Mouse (Mus musculus): ENCODE results near the gene Sat2.

Gene Sat2

DNA sequence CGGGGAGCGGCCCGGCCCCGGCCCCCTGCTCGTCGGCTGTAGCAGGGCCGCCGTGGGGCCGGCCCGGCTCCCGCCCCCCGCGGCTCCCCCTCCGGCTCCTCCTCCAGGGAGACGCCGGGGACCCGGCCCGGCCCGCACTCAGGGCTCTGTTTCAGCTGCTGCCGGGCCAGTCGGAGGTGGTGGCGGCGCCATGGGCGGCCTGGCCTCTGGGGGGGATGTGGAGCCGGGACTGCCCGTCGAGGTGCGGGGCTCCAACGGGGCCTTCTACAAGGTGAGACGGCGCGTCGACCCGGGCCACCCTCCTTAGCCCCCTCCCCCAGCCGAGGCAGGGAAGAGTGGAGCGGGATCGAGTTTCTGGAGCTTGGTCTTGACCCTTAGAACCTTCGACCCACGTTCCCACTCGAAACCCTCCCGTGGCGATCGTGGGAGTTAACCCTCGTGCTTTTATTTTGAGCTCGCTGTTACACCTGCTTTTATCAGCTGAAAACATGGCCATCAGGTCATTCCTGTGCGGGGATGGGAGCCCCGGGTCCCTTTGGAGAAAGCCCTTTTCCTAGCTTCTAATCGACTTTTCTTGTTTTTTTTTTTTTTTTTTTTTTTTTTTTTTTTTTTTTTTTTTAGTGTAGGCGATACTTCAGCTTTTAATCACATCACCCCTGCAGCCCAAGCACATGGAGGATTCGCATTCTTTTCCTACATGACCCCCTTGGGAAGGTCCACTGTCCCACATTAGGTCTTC lies 11.5 kb downstream of the Sat2 start:
- DNase-seq, result no peak

DNA sequence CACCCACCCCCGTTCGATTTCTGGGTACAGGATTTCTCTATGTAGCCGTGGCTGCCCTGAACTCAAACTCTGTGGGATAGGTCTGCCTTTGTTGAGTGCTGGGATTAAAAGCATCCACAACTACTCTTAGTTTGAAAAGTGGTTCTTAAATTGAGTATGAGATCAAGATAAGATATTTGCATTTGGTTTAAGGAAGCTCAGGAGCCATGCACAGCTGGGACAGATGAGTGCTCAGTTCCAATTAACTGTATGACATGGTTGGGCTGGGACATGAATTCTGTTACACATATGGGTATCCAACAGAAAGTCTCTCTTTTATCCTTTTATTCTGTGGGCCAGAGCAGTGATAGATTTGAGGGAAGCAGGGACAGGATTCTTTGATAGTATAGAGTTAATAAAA lies 13.6 kb downstream of the Sat2 start:
- DNase-seq, result no peak

DNA sequence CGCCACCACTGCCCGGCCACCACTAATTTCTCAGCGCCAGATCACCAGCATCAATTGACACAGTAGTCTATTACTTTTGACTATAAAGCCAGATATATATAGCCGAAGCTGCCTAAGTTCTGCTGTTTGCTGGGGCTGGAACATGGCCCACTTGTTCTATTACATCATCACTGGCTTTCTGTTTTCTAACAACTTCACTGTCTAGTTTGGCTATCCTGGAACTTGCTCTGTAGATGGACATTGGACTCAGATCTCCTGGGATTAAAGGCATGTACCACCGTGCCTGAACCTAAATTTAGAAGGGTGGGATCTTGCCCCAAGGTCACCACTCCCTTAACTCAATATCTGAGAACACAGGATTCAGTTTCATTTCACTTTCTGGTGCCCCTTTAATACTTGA lies 24.0 kb downstream of the Sat2 start:
- no peak for DNase-seq

DNA sequence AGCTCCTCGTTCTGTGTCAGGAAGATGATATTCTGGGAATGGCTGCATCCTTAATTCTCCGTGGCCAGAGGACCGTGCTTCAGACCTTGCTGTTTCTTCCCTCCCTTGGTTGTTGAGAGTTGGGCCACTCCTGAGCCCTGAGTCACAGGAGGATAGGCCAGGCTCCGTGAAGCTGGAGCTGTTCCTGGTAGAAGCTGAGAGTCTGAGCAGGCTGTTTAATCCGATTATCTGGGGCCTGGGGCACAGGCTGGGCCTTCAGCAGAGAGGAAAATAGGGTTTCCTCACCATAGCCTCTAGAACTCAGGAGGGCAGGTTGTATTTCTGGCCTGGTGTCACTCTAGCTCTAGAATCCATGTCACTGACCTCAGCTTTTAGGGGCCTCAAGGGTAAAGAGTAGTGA lies 31.6 kb downstream of the Sat2 start:
- DNase-seq, result peak; percentile 67

DNA sequence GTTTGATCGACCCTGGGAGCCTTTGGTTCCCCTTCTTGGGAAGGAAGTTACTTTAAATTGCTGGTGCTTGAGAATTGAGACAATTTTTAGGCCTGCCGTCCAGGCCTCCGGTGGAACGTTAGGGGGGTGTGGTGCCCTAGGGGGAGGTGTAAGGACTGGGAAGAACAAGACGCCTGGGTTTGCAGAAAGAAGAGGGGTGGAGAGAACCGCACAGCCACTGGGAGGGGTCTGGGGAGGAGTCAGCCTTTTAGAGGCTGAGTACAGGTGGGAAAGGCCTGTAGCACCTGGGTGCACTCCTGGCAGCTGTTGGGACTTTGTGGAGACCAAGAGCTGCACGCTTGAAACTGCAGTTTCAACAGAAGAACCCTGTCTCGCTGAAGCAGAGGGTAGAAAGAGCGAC lies 32.9 kb downstream of the Sat2 start:
- no peak for DNase-seq

DNA sequence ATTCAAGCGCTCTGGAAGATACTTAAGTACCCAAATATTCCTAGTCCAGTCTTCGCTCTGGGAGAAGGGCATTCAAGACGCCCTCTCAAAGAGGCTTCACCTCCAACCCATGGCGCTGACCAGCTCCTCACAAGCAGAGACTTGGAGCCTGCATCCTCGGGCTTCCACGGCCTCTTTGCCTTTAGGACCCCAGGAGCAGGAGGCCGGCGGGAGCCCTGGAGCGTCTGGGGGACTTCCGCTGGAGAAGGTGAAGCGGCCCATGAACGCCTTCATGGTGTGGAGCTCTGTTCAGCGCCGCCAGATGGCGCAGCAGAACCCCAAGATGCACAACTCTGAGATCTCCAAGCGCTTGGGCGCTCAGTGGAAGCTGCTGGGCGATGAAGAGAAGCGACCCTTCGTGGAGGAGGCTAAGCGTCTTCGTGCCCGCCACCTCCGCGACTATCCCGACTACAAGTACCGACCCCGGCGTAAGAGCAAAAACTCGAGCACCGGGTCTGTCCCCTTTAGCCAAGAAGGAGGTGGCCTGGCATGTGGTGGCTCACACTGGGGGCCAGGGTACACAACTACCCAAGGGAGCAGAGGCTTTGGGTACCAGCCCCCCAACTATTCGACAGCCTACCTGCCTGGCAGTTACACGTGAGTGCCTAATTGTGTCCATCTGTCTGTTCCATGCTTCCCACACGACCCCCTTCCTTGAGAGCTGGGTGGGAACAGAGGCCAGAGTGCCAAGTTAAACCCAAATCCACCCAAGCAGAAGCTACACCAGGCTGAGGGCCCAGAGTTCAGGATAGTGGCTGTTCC lies 33.6 kb downstream of the Sat2 start, which contains the start of gene Sox15:
Gene Sox15, plus strand, starts transcription at position 51 of the 801 bp plus-strand sequence.
- DNase-seq, result peak; percentile 88

DNA sequence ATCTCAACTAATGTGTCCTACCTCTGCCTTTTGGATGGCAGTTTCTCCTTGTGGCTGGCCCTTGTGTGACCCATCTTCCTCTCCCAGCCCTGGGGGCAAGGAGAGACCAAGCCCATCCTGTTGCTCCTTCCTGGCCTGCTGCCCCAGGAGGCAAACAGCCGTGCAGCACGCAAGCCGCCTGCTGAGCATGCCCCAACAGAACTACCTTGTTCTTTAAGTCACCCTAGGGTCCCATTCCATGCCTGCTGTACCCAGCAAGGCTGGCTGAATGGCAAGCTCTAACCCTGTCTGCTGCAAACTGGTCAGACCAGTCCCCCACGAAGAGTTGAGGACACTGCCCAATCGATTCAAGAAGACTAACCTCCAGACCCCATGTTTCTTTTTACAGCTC lies 34.2 kb downstream of the Sat2 start:
- no peak for DNase-seq

DNA sequence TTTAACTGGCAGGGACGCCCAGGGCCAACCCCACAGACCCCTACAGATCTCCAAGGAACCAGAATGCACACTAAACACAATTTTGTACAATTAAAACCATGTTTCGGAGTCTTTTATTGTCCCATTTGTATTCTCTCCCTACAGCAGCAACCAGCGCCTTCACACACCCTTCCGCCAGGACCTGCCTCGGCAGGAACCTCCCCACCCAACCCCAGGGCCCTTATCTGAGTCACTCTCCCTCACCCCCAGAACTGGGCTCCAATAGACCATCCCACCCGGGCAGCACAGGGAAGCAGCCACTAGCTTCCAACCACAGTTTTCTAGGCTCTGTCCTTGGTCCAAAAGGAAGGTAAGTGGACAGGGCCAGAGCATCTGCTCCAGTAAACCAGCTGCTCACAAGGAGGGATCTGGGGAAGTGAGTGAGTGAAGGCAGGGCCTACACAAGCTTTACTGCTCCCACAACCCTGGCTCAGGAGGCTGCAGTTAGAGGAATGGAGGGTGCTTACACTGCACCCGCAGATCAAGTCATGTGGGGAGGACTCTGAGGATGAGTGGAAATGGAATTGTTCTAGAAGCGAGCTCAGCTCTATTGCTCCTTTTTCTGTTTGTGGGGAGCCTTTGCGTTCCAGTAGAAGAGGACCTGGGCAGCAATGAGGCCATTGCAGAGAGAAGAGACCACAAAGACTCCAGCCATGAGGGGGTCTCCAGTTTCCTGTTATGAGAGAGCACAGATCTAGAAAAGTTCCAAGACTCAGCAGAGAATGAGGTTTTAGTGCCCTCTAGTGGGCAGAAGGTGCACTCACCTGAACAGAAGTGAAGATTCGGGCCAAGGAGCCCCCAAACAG lies 35.0 kb downstream of the Sat2 start:
- peak; percentile 83 for DNase-seq

DNA sequence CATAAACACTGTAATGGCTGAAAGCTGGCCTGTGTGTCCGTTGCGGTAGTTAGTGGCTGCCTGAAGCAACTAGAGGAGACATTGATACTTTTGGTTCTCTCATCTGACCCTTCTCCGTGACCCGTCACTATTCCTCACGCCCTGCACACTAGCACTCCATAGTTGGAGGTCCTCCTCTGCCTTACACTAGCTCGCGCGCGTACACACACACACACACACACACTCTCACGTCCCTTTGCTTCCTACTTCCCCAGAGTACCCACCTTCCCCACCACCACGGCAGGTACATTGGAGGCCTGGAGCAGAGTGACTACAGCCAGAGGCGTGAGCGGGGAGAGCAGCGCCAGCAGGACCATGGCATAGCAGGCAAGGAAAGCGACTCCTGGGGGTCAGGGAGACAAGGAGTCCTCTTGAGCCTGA lies 35.6 kb downstream of the Sat2 start:
- no peak for DNase-seq

DNA sequence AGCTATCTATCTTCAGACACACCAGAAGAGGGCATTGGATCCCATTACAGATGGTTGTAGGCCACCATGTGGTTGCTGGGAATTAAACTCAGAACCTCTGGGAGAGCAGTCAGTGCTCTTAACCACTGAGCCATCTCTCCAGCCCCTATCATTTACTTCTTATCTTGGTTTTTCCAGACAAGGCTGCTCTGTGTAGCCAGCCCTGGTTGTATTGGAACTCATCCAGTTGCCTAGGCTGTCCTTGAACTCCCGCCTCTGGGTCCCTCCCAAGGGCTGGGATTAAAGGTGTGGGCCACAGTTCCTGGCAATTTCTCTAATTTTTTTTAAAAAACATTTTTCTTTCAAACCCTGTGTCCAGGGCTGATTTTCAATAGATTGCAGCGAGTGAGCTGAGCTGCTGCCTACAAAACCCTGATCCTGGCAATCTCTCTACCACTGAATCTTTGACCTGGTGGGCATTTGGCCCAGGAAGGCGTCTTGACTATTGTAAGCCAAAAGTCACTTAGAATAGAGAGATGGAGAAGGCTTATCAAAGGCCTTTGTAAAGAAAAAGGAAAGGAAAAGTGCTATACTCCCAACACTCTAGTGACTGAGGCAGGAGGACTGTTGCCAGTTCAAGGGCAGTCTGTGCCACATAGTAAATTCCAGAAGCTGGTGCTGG lies 39.5 kb downstream of the Sat2 start:
- no peak for DNase-seq

DNA sequence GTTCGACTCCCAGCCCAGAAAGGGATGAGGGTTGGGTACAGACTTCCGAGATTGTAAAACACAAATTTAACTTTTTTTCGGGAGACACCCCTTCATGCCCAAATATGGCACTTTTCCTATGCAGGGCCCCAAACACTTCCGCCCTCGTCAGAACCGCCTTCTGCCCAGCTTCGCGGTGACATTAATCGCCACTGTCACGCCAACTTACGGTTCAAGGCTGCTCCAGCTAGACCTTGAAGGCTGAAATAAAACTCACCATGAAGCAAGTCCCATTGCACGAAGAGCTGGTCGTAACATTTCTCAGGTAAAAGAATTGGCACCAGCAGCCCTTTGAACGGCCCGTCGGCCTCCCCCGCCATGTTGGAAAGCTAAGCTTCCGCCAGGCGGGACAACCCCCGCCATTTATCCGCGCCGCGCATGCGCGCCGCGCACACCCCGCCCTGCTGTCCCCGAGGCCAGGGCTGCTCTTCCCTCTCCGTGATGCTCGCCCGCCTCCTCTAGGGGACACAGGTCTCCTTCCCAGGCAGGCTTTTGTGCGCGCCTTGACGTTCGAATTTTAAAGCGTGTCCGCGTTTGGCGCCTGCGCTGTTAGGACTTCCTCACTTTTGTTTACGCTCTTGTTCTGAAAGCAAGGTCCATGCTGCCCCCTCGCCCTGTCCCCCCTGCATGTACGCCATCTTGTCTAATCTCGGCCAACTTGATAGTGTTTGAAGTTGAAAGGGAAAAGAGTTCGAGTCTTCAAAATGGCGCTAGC lies 40.6 kb downstream of the Sat2 start, which contains the start of gene Mpdu1:
Gene Mpdu1, minus strand, starts transcription at position 430 of the 754 bp plus-strand sequence.
- DNase-seq, result peak; percentile 99

DNA sequence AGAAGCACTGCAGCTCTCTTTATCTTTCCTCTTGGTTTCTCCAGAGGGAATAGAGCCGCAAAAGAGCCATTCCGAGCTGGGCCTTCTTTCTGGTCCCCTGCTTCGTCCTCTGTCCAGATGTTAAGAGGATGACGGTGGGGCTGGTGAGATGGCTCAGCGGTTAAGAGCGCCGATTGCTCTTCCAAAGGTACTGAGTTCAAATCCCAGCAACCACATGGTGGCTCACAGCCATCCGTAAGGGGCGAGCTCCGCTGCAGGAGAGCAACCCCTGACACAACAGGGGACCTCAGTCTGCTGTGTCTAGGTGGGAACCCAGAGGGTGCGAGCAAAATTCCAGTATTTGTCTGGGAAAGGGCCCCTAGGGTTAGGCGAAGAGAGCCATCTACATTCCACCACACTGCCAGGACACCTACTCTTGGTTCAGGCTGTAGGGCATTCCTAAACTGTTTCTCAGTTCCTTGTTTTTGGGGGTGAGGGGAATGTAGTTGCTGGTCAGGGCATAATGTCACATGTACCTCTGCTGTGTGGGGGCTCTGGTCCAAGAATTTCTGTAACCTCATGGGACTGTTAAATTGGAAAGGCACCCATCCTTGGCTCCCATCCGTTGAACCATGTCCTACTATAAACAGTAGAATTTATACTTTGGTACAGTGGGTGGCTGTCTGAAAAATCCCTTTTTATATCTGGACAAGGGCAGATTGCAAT lies 41.3 kb downstream of the Sat2 start:
- no peak for DNase-seq

DNA sequence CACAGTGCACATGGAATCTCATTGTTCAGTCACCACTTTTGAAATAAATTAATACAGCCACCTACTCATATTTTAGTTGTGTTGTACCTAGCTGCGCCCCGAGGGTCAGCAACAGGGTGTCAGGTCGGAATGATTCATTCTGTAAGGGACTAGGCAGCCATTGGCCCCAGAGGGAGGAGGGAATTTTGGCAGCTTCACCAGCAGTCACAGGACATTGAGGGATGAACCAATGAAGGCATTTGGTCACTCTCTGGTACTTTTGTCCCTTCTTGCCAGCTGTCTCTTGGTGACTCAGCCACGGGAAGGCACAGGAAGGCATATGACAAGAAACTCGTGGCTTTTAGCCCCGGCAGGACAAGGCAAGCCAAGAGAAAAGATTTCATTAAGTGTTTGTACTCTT lies 42.0 kb downstream of the Sat2 start:
- no peak for DNase-seq

DNA sequence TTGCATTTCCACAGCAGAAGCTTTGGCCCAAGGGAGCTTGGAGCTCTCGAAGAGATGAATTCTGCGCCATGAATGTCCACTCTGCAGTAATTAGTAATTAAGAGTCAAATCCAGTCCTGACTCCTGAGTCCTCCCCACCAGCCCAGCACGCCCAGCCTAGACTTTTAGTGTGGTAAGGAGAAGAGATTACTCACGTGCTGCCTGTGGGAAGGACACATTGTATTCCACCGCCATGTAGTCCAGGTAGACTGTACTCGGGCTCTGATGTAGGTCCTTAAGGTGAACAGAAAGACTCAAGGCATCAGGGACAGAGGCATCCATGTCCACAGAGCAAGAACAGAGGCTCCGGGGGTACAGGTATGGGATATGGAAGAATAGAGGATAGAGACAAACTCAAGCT lies 43.0 kb downstream of the Sat2 start:
- DNase-seq, result no peak

DNA sequence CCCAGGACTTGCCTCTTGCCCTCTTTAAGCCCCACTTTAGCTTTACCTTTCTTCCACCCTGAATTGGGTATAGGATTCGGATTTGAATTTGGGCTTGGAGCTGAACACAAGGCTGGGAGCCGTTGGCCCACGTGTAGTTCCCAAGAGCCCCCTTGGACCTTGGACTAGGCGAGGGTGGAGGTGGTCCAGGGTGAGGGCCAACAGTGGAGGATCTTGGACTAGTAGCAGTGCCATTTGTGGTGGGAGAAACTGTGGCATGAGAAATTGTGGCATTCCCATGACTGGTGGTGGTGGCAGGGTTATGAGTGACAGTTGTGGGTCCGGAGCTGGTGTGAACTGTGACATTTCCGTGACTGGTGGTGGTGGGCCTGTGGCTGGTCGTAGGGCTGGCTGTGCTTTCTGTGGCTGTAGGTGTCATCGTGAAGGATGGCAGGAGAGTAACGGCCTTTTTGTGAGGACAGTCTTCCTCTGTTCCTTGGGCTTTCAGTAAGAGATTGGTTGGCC lies 43.7 kb downstream of the Sat2 start:
- DNase-seq, result no peak

DNA sequence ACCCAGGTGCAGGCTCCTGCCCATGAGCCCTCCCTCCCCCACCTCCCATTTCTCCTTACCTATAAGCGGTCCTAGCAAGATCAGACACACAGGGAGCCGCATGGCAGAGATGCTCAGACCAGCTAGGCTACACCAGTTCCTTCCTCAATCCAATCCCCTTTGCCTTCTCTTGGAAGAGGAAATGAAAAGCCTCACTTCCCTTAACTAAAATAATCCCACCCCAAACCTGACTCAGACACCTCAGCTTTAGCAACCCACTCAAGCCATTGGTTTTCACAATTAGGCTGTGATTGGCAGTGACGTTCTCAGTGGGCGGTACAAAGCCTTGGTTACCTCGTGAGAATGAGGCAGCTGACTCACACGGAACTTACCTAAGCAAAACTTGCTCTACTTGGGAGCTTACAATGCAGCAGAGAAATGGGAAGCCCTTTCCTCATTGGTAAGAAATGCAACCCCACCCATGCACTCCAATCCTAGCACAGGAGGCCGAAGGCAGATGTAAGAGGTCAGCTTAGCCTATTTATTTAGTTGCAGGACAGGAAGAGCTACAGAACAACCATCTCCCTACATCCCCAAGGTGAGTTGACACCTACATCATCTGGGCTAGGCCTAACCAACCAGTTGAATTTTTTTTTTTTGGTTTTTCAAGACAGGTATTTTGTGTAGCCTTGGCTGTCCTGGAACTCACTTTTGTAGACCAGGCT lies 44.3 kb downstream of the Sat2 start, which contains the start of gene Cd68:
Gene Cd68, minus strand, starts transcription at position 193 of the 704 bp plus-strand sequence.
- peak; percentile 36 for DNase-seq

DNA sequence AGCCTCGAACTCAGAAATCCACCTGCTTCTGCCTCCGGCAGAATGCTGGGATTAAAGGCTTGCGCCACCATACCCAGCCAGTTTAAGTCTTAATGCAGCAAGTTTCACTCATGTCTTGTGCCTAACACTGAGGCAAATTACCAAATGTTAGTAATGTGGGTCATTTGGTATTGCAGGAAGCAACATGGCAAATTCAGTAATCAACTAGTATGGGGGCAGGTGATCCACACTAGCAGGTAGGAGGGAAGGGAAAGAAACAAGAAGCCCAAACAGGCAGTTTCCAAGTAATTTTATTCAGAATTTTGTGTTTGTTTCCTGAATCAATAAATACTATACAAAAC lies 44.8 kb downstream of the Sat2 start:
- no peak for DNase-seq

DNA sequence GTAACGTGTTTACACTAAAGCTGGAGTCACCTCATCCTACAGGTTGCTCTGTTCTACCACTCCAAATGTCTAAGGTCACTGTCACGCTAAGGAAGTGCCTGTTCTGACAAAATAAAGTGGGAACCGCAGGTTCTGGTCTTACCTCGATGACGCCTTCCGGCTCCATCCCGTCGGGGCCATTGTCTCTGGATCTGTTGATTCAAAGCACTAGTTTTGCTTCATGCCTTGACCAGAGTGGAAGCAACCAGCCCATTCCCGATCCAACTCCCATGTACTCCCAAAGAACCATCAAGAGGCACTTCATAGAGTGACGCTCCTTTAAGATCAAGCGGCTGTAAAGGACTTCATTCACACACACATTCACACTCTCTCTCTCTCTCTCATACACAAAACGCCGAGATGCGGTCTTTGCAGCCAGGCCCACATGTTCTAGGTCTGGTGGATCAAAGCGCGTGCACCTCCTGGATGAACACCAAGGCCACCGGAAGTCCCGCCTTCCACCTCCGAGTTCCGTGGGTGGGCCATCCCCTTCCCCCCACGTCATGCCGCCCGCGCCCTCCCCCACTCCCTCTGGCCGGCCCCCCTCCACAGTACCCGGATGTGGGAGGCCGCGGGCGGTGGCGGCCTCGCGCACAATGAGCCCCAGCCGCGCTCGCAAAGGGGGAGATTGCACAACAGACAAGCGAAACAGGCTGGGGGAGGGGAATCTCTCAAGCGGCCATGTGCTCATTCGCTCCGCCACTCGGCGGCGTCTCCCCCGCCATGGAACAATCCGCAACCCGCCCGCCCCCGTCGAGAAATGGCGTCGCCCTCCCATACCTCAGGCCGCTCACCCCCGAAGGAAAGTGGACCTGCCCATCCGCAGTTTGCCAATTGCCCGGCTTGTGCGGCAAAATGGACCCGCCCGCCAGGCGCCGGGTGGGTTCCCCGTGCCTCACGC lies 49.2 kb downstream of the Sat2 start:
- peak; percentile 98 for DNase-seq

DNA sequence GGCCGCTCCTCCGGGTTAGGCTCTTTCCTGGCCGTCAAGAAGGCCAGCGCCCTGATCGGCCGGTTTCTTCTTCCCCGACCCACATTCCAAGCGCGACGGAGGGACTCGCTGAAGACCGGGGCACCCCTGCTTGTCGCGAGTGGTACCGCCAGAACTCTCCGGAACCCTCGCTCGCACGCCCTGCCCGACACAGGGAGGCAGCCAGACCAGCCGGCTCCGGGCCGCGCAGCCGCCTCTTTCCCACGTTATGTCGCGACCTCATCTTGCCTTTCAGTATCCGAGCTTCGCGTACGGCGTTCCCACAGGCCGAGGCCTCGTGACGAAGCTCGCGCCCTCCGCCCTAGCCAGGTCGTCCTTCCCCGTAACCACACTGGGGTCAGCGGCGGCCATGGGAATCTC lies 49.9 kb downstream of the Sat2 start:
- no peak for DNase-seq

Data from retina, postnatal 1 day (tissue).